Comparison of ENCODE assay signal across 8 mouse cellular contexts in genomic region chr7:113513963-113514649, GRCm38 (mm10). TPM values are rescaled to one million over a fixed set of nuclear protein-coding genes. Genes with fewer than 3 reads are reported as not detected.
DNase-seq lines count a peak whose midpoint lies in the region; ATAC-seq and TF ChIP-seq lines count a peak whose summit lies in the region.

No protein-coding gene starts in this region.

- DNase-seq in frontal cortex, adult 2 months (ENCODE audit: extremely low spot score in 1 of 2, low spot score in 1 of 2): peak; percentile 4 to 20
- DNase-seq in frontal cortex, postnatal 10 days (ENCODE audit: low spot score in 2 of 2): no peak
- DNase-seq in 3T3-L1 (ENCODE audit: low read depth, low spot score): peak; percentile 64
- DNase-seq in brain, adult 2 months (ENCODE audit: low read depth, low spot score): peak; percentile 49
- no peak for DNase-seq in heart, postnatal 0 days (ENCODE audit: low spot score)
- DNase-seq in urinary bladder, adult 2 months (ENCODE audit: low spot score): no peak

- no peaks in the 10 kb centered on the region for H3K9me3 ChIP-seq in heart, postnatal 0 days (replicated peaks; ENCODE audit: control insufficient read depth, low read length)
- H3K9me3 ChIP-seq in liver, embryonic 16.5 days (replicated peaks; ENCODE audit: control insufficient read depth, low read length): no peaks in the 10 kb centered on the region

- no peaks in the 10 kb centered on the region for H3K27me3 ChIP-seq in heart, postnatal 0 days (ENCODE audit: control insufficient read depth, insufficient read depth, low read length)
- H3K27me3 ChIP-seq in liver, embryonic 16.5 days (ENCODE audit: control insufficient read depth, insufficient read depth, low read depth, low read length): peaks cover 5% of the 10 kb centered on the region; the same call in 1 of the 2 replicates
- H3K27me3 ChIP-seq in small intestine, adult 2 months (ENCODE audit: control insufficient read depth, insufficient read depth, low read length): peaks cover 8% of the 10 kb centered on the region; the same call in 1 of the 2 replicates

- no peak for TF ChIP-seq POLR2A in small intestine, adult 2 months (IDR thresholded peaks at IDR 0.05; ENCODE audit: low read depth, low read length)

- H3K4me2 ChIP-seq in heart, postnatal 0 days (ENCODE audit: low read depth, low read length): peak overlapping the region; percentile 93
- H3K4me2 ChIP-seq in liver, embryonic 16.5 days (ENCODE audit: low read depth, low read length): peak overlapping the region; percentile 91

- WGBS in heart, postnatal 0 days: under 1% methylated on average over 43 of the region's 45 CpGs
- under 1% methylated on average over 45 of the region's 45 CpGs for WGBS in liver, embryonic 16.5 days (ENCODE audit: insufficient replicate concordance)
- WGBS in small intestine, adult 2 months: under 1% methylated on average over 45 of the region's 45 CpGs

- peak overlapping the region; percentile 82 for H3K9ac ChIP-seq in heart, postnatal 0 days (replicated peaks; ENCODE audit: low read depth, low read length)
- H3K9ac ChIP-seq in liver, embryonic 16.5 days (ENCODE audit: low read depth, low read length): peak overlapping the region; percentile 83

- ATAC-seq in heart, postnatal 0 days (ENCODE audit: insufficient read depth, low read depth): peak; percentile 66
- ATAC-seq in liver, embryonic 16.5 days (ENCODE audit: low read depth): peak; percentile 77

- H3K27ac ChIP-seq in heart, postnatal 0 days (ENCODE audit: low read depth): peak overlapping the region; percentile 92
- peak overlapping the region; percentile 84 for H3K27ac ChIP-seq in liver, embryonic 16.5 days (ENCODE audit: low read length)
- H3K27ac ChIP-seq in small intestine, adult 2 months (ENCODE audit: insufficient read depth, low read depth, low read length): peak overlapping the region; percentile 66

- TF ChIP-seq EP300 in heart, postnatal 0 days (IDR thresholded peaks at IDR 0.05; ENCODE audit: low read depth): 0 out of 2 replicates have a peak, but pooled peaks have one; percentile 10

- TF ChIP-seq CTCF in heart, postnatal 0 days (IDR thresholded peaks at IDR 0.05; ENCODE audit: low read depth): no peak
- TF ChIP-seq CTCF in small intestine, adult 2 months (IDR thresholded peaks at IDR 0.05; ENCODE audit: extremely low read depth, insufficient read length, insufficient replicate concordance, low read depth, low read length): no peak

- no peaks in the 10 kb centered on the region for H3K36me3 ChIP-seq in heart, postnatal 0 days (replicated peaks; ENCODE audit: control insufficient read depth, insufficient read depth, low read length)
- H3K36me3 ChIP-seq in liver, embryonic 16.5 days (ENCODE audit: control insufficient read depth, insufficient read depth): no peaks in the 10 kb centered on the region
- no peaks in the 10 kb centered on the region for H3K36me3 ChIP-seq in small intestine, adult 2 months (ENCODE audit: control insufficient read depth, insufficient read depth, low read length)

- peak overlapping the region; percentile 89 for H3K4me3 ChIP-seq in heart, postnatal 0 days (ENCODE audit: low read depth, low read length)
- H3K4me3 ChIP-seq in liver, embryonic 16.5 days (ENCODE audit: low read depth, low read length): peak overlapping the region; percentile 74
- peak overlapping the region; percentile 84 for H3K4me3 ChIP-seq in small intestine, adult 2 months (ENCODE audit: low read depth, low read length)

- H3K4me1 ChIP-seq in heart, postnatal 0 days (ENCODE audit: control insufficient read depth, insufficient read depth): peaks cover 10% of the 10 kb centered on the region; the same call in 1 of the 2 replicates
- H3K4me1 ChIP-seq in liver, embryonic 16.5 days (ENCODE audit: control insufficient read depth, low read depth, low read length): peaks cover 24% of the 10 kb centered on the region
- no peaks in the 10 kb centered on the region for H3K4me1 ChIP-seq in small intestine, adult 2 months (ENCODE audit: control insufficient read depth, insufficient read depth, insufficient read length, low read length)

RNA-seq across cellular contexts. Expression of gene Far1, which starts 0.5 kb away (rescaled TPM):
- 83.6 and 84.1 TPM in 2 replicates for polyA plus RNA-seq in frontal cortex, adult 2 months (2012; rRNA removed)
- 14.8 and 42.1 TPM in 2 replicates for total RNA-seq in heart, postnatal 0 days (2014; rRNA removed; ENCODE audit: low replicate concordance)
- 23.8 and 25.0 TPM in 2 replicates for polyA plus RNA-seq in heart, postnatal 0 days (2015; fragmentation: Nextera tagmentation; extraction: Ambion mirVana)
- 20.4 and 25.1 TPM in 2 replicates for polyA plus RNA-seq in liver, embryonic 16.5 days (2015; fragmentation: Nextera tagmentation; extraction: Ambion mirVana)
- 0.51 and 2.2 TPM in 2 replicates for polyA plus RNA-seq in small intestine, adult 2 months (2012; rRNA removed)
- 75.0 and 94.5 TPM in 2 replicates for polyA plus RNA-seq in urinary bladder, adult 2 months (2012; rRNA removed)

Comparison
In these comparisons a context has a peak if more than half of its experiments do, and no peak if none do; other contexts are left out.
1. DNase-seq: peak in frontal cortex, adult 2 months (2 of 2), 3T3-L1 (single experiment) and brain, adult 2 months (single experiment); none in frontal cortex, postnatal 10 days (0 of 2), heart, postnatal 0 days (single experiment) and urinary bladder, adult 2 months (single experiment).
2. Peak in every context shown above with its lines, with median percentiles within 50 percentile points of each other: H3K27ac ChIP-seq and H3K4me3 ChIP-seq.